Mouse (Mus musculus) ovary, adult 18-20 months (tissue): ENCODE results near the gene Pfdn4.

ENCODE experiments used
- DNase-seq: peaks from one replicate; pipeline ENCODE4 v3.0.0; 2022; ENCODE audit warnings: low spot score, mixed read lengths

The Pfdn4 gene

DNA sequence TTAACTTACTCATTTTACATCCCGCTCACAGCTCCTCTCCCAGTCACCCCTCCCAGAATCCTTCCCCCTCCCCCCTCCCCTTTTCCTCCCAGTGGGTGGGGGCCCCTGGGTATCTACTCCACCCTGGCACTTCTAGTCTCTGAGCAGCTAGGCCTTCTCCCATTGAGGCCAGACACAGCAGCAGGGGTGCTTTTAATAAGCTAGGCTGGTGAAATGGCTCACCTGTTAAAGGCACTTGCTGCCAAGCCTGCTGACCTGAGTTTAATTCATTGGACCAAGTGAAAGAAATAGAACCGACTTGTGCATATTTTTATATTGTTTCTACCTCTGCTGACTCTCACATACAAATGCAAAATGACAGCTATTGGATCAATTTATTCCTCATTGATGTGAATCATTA, 52.9 kb downstream of the Pfdn4 start:
- DNase-seq = no peak

DNA sequence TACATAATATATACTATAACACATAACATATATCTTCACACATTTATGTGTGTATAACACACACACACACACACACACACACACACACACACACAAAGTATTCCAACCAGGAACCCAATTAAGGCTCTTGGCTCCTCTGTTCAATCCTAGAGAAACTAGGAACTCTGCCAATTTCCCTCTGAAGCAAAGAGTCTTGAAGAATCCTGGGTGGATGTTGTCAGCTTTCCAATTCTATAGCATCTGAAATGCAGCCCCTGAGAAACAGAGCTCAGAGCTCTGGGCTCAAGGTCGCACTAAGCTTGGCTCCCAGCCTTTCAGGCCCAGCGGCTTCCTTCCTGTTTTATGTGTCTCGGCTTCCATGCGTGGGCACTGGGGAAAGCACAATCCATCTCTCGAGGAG, 54.0 kb downstream of the Pfdn4 start:
- no peak for DNase-seq

DNA sequence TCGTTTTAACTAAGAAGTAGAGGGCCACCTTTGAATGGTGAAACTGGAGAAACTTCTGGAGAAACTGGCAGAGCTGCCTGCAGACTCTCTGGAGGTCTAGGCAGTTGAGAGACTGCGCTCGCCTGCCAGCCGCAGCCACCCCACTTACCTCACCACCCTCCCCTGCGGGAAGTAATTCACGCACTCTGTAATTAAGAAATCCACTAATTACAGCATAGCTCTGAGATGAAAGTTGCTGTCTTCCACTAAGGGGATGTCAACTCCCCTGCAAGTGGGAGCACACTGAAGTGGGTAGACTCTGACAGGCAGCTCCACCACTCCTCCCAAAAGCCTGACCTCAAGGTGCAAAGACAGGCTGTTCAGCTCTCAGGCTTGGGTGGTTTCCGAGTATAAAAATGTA, 55.9 kb downstream of the Pfdn4 start:
- DNase-seq = no peak

DNA sequence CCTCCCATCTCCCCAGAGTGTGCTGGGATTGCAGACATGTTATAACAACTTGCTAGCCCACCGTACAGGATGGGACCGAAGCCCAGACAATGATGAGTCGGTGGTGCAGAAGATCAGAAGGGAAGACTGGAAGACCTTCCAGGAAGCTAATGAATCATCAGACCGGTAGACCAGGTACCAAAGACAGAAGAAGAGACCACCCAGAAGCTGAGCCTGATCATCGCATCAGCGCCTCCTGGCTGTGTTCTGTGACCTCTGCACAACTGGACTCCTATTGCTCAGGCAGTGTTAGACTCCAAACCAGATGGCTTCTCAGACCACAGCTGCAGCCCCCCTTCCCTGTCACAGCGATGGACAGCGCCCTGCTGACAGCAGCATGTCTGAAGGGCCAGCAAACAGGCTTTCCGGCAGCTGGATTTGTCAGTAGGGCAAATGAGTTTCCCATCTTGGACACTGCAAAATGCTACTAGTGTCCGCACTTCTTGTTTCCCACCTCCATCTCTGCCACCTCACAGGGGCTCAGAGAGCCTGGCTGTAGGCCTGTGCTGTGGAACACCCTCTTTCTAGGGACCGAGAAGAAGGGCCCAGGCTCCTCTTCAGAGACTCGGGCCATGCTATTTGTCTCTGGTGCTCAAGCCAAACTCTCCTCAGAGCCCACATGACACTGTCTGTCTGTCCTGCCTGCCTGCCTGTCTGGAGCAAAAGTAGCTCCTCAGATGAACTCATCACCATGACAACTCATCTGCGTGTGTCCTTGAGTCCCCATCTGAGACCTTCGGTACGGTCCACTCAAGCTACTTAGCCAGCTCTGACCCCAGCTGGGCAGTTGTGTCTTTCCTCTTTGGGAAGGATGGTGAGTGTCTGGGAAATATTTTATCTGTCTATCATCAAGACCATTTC, 68.0 kb downstream of the Pfdn4 start:
- no peak for DNase-seq

DNA sequence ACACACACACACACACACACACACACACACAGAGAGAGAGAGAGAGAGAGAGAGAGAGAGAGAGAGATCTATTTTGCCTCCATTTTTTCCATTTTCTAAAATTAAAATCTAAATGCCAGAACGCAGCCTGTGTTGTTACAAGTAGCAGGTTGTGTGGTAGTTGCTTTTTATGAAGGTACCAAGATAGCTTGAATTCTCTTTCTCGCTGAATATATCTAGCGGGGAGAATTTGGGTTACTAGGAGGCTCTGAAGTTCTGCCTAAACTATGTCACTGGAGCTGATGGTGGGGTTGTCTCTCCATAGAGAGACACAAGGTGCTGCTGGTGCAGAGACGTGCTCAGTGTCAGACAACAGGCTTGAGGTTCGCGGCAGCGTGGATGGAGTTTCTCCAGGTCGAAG, 68.8 kb downstream of the Pfdn4 start:
- DNase-seq = no peak
